In the genomic region with DNA sequence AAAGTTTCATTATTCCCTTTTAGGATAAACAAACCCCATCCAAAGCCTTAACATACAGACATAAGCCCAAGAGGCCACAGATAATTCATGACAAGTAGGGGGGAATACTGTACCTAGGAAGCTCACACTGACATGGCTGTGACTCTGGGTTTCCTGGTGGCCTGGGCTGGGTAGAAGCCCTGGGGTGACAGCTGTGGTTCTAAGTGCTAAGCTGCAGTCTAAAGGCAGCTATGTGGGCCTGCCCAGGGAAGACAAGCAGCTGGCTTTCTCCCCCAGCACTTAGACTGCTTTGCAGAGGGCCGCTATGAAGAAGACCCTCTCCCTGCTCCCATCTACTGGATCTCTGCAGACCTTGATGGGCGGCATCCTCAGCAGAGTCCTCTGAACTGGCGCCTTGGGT, we compare ENCODE assay signal across 19 mouse cellular contexts.
"Had no signal": no experiment of that assay in that cellular context is flagged by ENCODE, and none has a peak within 500 bp of the region (broad histone marks: within the 10 kb centered on the region; RNA-seq: fewer than 3 reads in every experiment).

No protein-coding gene starts in this region.

- H3K27me3 ChIP-seq: liver, embryonic 12.5 days; liver, embryonic 15.5 days; lung, embryonic 15.5 days had no signal

- H3K9me3 ChIP-seq: limb, embryonic 12.5 days; liver, embryonic 12.5 days; liver, embryonic 15.5 days; lung, embryonic 15.5 days; midbrain, embryonic 10.5 days; midbrain, embryonic 13.5 days had no signal

- ATAC-seq: liver, embryonic 12.5 days; midbrain, embryonic 13.5 days; midbrain, embryonic 16.5 days had no signal

- H3K36me3 ChIP-seq: limb, embryonic 12.5 days; liver, embryonic 12.5 days; liver, embryonic 15.5 days; lung, embryonic 15.5 days; midbrain, embryonic 10.5 days; midbrain, embryonic 13.5 days had no signal

- H3K4me1 ChIP-seq: liver, embryonic 12.5 days had no signal

- H3K27ac ChIP-seq: limb, embryonic 12.5 days; liver, embryonic 12.5 days; liver, embryonic 15.5 days; lung, embryonic 15.5 days; midbrain, embryonic 10.5 days; midbrain, embryonic 13.5 days had no signal

- H3K4me2 ChIP-seq: limb, embryonic 12.5 days; liver, embryonic 12.5 days; liver, embryonic 15.5 days; lung, embryonic 15.5 days; midbrain, embryonic 13.5 days had no signal

- H3K4me3 ChIP-seq: left cerebral cortex, adult 2 months; limb, embryonic 12.5 days; liver, embryonic 12.5 days; liver, embryonic 15.5 days; lung, embryonic 15.5 days; megakaryocyte, embryonic 14.5 days; midbrain, embryonic 10.5 days; midbrain, embryonic 13.5 days had no signal

- DNase-seq: kidney, adult 9 months; kidney, postnatal 14 days; kidney, postnatal 4 days; layer of hippocampus, postnatal 36 days; liver; lung, adult 18-20 months; lung, postnatal 10 days; lung, postnatal 36 days; thymus, adult 18-20 months; thymus, postnatal 36 days had no signal

- H3K9ac ChIP-seq: limb, embryonic 12.5 days; liver, embryonic 12.5 days; liver, embryonic 15.5 days; lung, embryonic 15.5 days; midbrain, embryonic 13.5 days had no signal
